Mouse (Mus musculus) hindbrain, embryonic 16.5 days (tissue): ENCODE measurements around the gene Ttc16. TPM values are rescaled to one million over a fixed set of nuclear protein-coding genes. Genes with fewer than 3 reads are reported as not detected.

Source experiments
- ATAC-seq: fragments of 200-750 bp; cut with Nextera tagmentation; 2 replicates; pipeline ENCODE4 v1.8.0; 2017; ENCODE audit warnings: moderate TSS enrichment, moderate library complexity
- H3K27ac ChIP-seq: fragments of 300-500 bp; sonication (generic); 2 replicates; pipeline ENCODE4 v1.5.1; 2014; ENCODE audit warnings: low read depth, mild to moderate bottlenecking, control low read depth, low read length, moderate library complexity
- H3K27me3 ChIP-seq: fragments of 300-500 bp; sonication (generic); replicated peaks from 2 replicates; pipeline ENCODE4 v1.6.1; 2014; ENCODE audit warnings: low read length; ENCODE audit not compliant: control insufficient read depth, insufficient read depth
- H3K36me3 ChIP-seq: fragments of 300-500 bp; sonication (generic); 2 replicates; pipeline ENCODE4 v1.6.1; 2014; ENCODE audit warnings: mild to moderate bottlenecking, low read length, moderate library complexity, mixed read lengths; ENCODE audit not compliant: control insufficient read depth, insufficient read depth
- H3K4me1 ChIP-seq: fragments of 300-500 bp; sonication (generic); 2 replicates; pipeline ENCODE4 v1.6.1; 2014; ENCODE audit warnings: low read depth, low read length; ENCODE audit not compliant: control insufficient read depth, insufficient read depth
- H3K4me2 ChIP-seq: fragments of 300-500 bp; sonication (generic); 2 replicates; pipeline ENCODE4 v1.6.1; 2014; ENCODE audit warnings: mild to moderate bottlenecking, low read length, control low read depth, moderate library complexity
- H3K4me3 ChIP-seq: fragments of 300-500 bp; sonication (generic); 2 replicates; pipeline ENCODE4 v1.5.1; 2014; ENCODE audit warnings: mild to moderate bottlenecking, low read length, control low read depth, moderate library complexity
- H3K9ac ChIP-seq: fragments of 300-500 bp; sonication (generic); 2 replicates; pipeline ENCODE4 v1.6.1; 2014; ENCODE audit warnings: low read depth, mild to moderate bottlenecking, control low read depth, low read length, moderate library complexity
- H3K9me3 ChIP-seq: fragments of 300-500 bp; sonication (generic); 2 replicates; pipeline ENCODE4 v1.6.1; 2014; ENCODE audit warnings: mild to moderate bottlenecking, low read length, moderate library complexity; ENCODE audit not compliant: control insufficient read depth
- WGBS: fragments of 180-500 bp; shearing (Covaris S2); extraction: QIAGEN DNeasy Blood & Tissue Kit; methylation state at CpG from one replicate; pipeline ENCODE4 v1.1.7; 2014; 5-methylcytosine and 5-hydroxymethylcytosine counted together
- polyA plus RNA-seq: library from polyadenylated mRNA; unstranded; fragments of >200 nt; fragmentation: Nextera tagmentation; extraction: Ambion mirVana; gene quantifications from 2 replicates; pipeline ENCODE4 v1.2.1, GENCODE M21; 2015

The Ttc16 gene
- polyA plus RNA-seq, 1 experiment from 2014 or later = 0.53 TPM

GRCm38 (mm10) chr2:32720053-32720452, 55.4 kb downstream of the Ttc16 start:
- no peaks in the 10 kb centered on the region for H3K36me3 ChIP-seq
- no peaks in the 10 kb centered on the region for H3K27me3 ChIP-seq
- ATAC-seq = no peak
- no peak overlapping the region for H3K4me2 ChIP-seq
- H3K4me1 ChIP-seq = no peaks in the 10 kb centered on the region
- no peak overlapping the region for H3K4me3 ChIP-seq
- no peak overlapping the region for H3K9ac ChIP-seq
- H3K9me3 ChIP-seq = no peaks in the 10 kb centered on the region
- 92% methylated on average over 3 of the region's 3 CpGs for WGBS
- no peak overlapping the region for H3K27ac ChIP-seq

- ATAC-seq = peak; percentile 80
- no peak overlapping the region; the same call in 1 of the 2 replicates for H3K27ac ChIP-seq
- no peak overlapping the region for H3K4me3 ChIP-seq
- WGBS = 25% methylated on average over 9 of the region's 9 CpGs
- no peak overlapping the region for H3K4me2 ChIP-seq
- H3K9me3 ChIP-seq = no peaks in the 10 kb centered on the region
- H3K27me3 ChIP-seq = no peaks in the 10 kb centered on the region
- peaks cover 11% of the 10 kb centered on the region for H3K4me1 ChIP-seq
- no peak overlapping the region for H3K9ac ChIP-seq
- H3K36me3 ChIP-seq = no peaks in the 10 kb centered on the region
Measured at GRCm38 (mm10) chr2:32718761-32719160, 56.7 kb downstream of the Ttc16 start.

GRCm38 (mm10) chr2:32714987-32715425, 60.4 kb downstream of the Ttc16 start:
- no peak for ATAC-seq
- H3K4me1 ChIP-seq = peaks cover 25% of the 10 kb centered on the region
- no peaks in the 10 kb centered on the region for H3K27me3 ChIP-seq
- H3K4me2 ChIP-seq = no peak overlapping the region
- 69% methylated on average over 4 of the region's 4 CpGs for WGBS
- H3K9me3 ChIP-seq = no peaks in the 10 kb centered on the region
- no peaks in the 10 kb centered on the region for H3K36me3 ChIP-seq
- H3K9ac ChIP-seq = 0 out of 2 replicates have a peak overlapping the region, but pooled peaks have one; percentile 1
- H3K4me3 ChIP-seq = no peak overlapping the region
- H3K27ac ChIP-seq = no peak overlapping the region

GRCm38 (mm10) chr2:32714117-32714986, 61.1 kb downstream of the Ttc16 start:
- Histone ChIP-seq H3K9ac (peak overlapping the region; percentile 96), H3K4me1 (peaks cover 25% of the 10 kb centered on the region), H3K4me2 (peak overlapping the region; percentile 66), H3K4me3 (no peak overlapping the region; the same call in 1 of the 2 replicates), H3K27me3 (no peaks in the 10 kb centered on the region), H3K36me3 (peaks cover 6% of the 10 kb centered on the region), H3K9me3 (no peaks in the 10 kb centered on the region), H3K27ac (peak overlapping the region; percentile 100)
- 65% methylated on average over 11 of the region's 11 CpGs for WGBS
- no peak for ATAC-seq

GRCm38 (mm10) chr2:32712934-32713817, 62.3 kb downstream of the Ttc16 start, which contains the start of gene Cdk9:
Gene Cdk9, minus strand, starts transcription at chr2:32713076.
- Histone ChIP-seq H3K4me2 (peak within 1 kb of the TSS; percentile 97), H3K27me3 (no peaks in the 10 kb centered on the region), H3K36me3 (peaks cover 13% of the 10 kb centered on the region), H3K4me3 (peak within 1 kb of the TSS; percentile 95), H3K4me1 (peaks cover 25% of the 10 kb centered on the region), H3K27ac (peak within 1 kb of the TSS; percentile 100), H3K9me3 (no peaks in the 10 kb centered on the region), H3K9ac (peak within 1 kb of the TSS; percentile 96)
- 0% methylated on average over 43 of the region's 79 CpGs for WGBS
- ATAC-seq = peak; percentile 90

- H3K9me3 ChIP-seq = no peaks in the 10 kb centered on the region
- H3K4me1 ChIP-seq = peaks cover 25% of the 10 kb centered on the region
- peaks cover 16% of the 10 kb centered on the region for H3K36me3 ChIP-seq
- peak; percentile 88 for ATAC-seq
- peak overlapping the region; percentile 96 for H3K9ac ChIP-seq
- peak overlapping the region; percentile 95 for H3K4me3 ChIP-seq
- H3K27me3 ChIP-seq = no peaks in the 10 kb centered on the region
- WGBS = under 1% methylated on average over 31 of the region's 44 CpGs
- peak overlapping the region; percentile 97 for H3K4me2 ChIP-seq
- peak overlapping the region; percentile 100 for H3K27ac ChIP-seq
Measured at GRCm38 (mm10) chr2:32712586-32712933, 62.9 kb downstream of the Ttc16 start.

GRCm38 (mm10) chr2:32712108-32712551, 63.3 kb downstream of the Ttc16 start:
- WGBS = under 1% methylated on average over 39 of the region's 41 CpGs
- H3K4me1 ChIP-seq = peaks cover 25% of the 10 kb centered on the region
- peak overlapping the region; percentile 97 for H3K4me2 ChIP-seq
- H3K36me3 ChIP-seq = peaks cover 17% of the 10 kb centered on the region
- peak overlapping the region; percentile 100 for H3K27ac ChIP-seq
- ATAC-seq = peak; percentile 16; the same call in 1 of the 2 replicates
- peak overlapping the region; percentile 95 for H3K4me3 ChIP-seq
- no peaks in the 10 kb centered on the region for H3K27me3 ChIP-seq
- H3K9me3 ChIP-seq = no peaks in the 10 kb centered on the region
- H3K9ac ChIP-seq = peak overlapping the region; percentile 96

GRCm38 (mm10) chr2:32711301-32712056, 64.0 kb downstream of the Ttc16 start:
- H3K9ac ChIP-seq = peak overlapping the region; percentile 96
- no peaks in the 10 kb centered on the region for H3K27me3 ChIP-seq
- peak overlapping the region; percentile 97 for H3K4me2 ChIP-seq
- H3K4me1 ChIP-seq = peaks cover 25% of the 10 kb centered on the region
- ATAC-seq = no peak
- peaks cover 22% of the 10 kb centered on the region for H3K36me3 ChIP-seq
- H3K27ac ChIP-seq = peak overlapping the region; percentile 100
- 28% methylated on average over 9 of the region's 9 CpGs for WGBS
- H3K9me3 ChIP-seq = no peaks in the 10 kb centered on the region
- H3K4me3 ChIP-seq = peak overlapping the region; percentile 95
